In genomic region chr5:134565696-134566095, GRCm38 (mm10) we compare ENCODE assay signal across 25 mouse cellular contexts. TPM values are rescaled to one million over a fixed set of nuclear protein-coding genes. Genes with fewer than 3 reads are reported as not detected.
DNase-seq lines count a peak whose midpoint lies in the region; ATAC-seq and TF ChIP-seq lines count a peak whose summit lies in the region.
"Had no signal": no experiment of that assay in that cellular context is flagged by ENCODE, and none has a peak within 500 bp of the region (broad histone marks: within the 10 kb centered on the region; RNA-seq: fewer than 3 reads in every experiment).

No protein-coding gene starts in this region.

- TF ChIP-seq EP300 in MEL (IDR thresholded peaks at IDR 0.05; ENCODE audit: low read depth in 1 of 2, low read length in 2 of 2) = no peak

- no peaks in the 10 kb centered on the region for H3K79me2 ChIP-seq in MEL (ENCODE audit: control insufficient read depth, insufficient read depth, low read length, poor library complexity)

- no peak for TF ChIP-seq RAD21 in MEL (IDR thresholded peaks at IDR 0.05; ENCODE audit: low read depth, low read length)

- H3K9me3 ChIP-seq in midbrain, embryonic 11.5 days (ENCODE audit: control insufficient read depth, low read length) = no peaks in the 10 kb centered on the region
- H3K9me3 ChIP-seq in midbrain, embryonic 15.5 days = no peaks in the 10 kb centered on the region
- no peaks in the 10 kb centered on the region for H3K9me3 ChIP-seq in MEL (replicated peaks; ENCODE audit: insufficient read depth, low read length)
- no peaks in the 10 kb centered on the region for H3K9me3 ChIP-seq in forebrain, embryonic 15.5 days
- H3K9me3 ChIP-seq: embryonic facial prominence, embryonic 13.5 days; embryonic facial prominence, embryonic 15.5 days; forebrain, embryonic 12.5 days; G1E had no signal

- 91% methylated on average over 6 of the region's 6 CpGs for WGBS in midbrain, embryonic 11.5 days
- WGBS in midbrain, embryonic 15.5 days = 93% methylated on average over 6 of the region's 6 CpGs
- WGBS in forebrain, embryonic 15.5 days = 94% methylated on average over 6 of the region's 6 CpGs

- H3K27ac ChIP-seq in midbrain, embryonic 11.5 days (ENCODE audit: low read depth, low read length) = no peak overlapping the region
- no peak overlapping the region for H3K27ac ChIP-seq in midbrain, embryonic 15.5 days
- H3K27ac ChIP-seq in MEL (ENCODE audit: control insufficient read depth, low read depth, low read length) = no peak overlapping the region
- H3K27ac ChIP-seq in forebrain, embryonic 15.5 days (replicated peaks) = no peak overlapping the region
- no peak overlapping the region for H3K27ac ChIP-seq in layer of hippocampus, adult 2 months
- H3K27ac ChIP-seq: embryonic facial prominence, embryonic 13.5 days; embryonic facial prominence, embryonic 15.5 days; forebrain, embryonic 10.5 days; forebrain, embryonic 12.5 days had no signal

- H3K27me3 ChIP-seq in midbrain, embryonic 11.5 days (ENCODE audit: control insufficient read depth, insufficient read depth, low read length) = no peaks in the 10 kb centered on the region
- no peaks in the 10 kb centered on the region for H3K27me3 ChIP-seq in midbrain, embryonic 15.5 days (replicated peaks)
- no peaks in the 10 kb centered on the region for H3K27me3 ChIP-seq in MEL (ENCODE audit: control insufficient read depth in 1 of 2, insufficient read depth in 2 of 2, low read length in 2 of 2)
- no peaks in the 10 kb centered on the region for H3K27me3 ChIP-seq in forebrain, embryonic 15.5 days
- H3K27me3 ChIP-seq: embryonic facial prominence, embryonic 13.5 days; embryonic facial prominence, embryonic 15.5 days; forebrain, embryonic 12.5 days had no signal

- DNase-seq in midbrain, embryonic 11.5 days (ENCODE audit: low spot score, missing footprints) = peak; percentile 79
- DNase-seq in MEL (ENCODE audit: low read depth, low spot score) = no peak
- no peak for DNase-seq in layer of hippocampus, adult 2 months (ENCODE audit: low spot score in 2 of 2)
- DNase-seq: adrenal gland, adult 2 months; adrenal gland, postnatal 10 days; adrenal gland, postnatal 25 days; cerebellum, adult 11 months; cerebellum, adult 18-20 months; cerebellum, adult 8-10 months; cerebellum, adult 9-11 months; cerebellum, postnatal 14 days; cerebellum, postnatal 36 days; embryo, embryonic 11 days; forebrain, postnatal 0 days had no signal

- no peak for TF ChIP-seq CTCF in MEL (IDR thresholded peaks at IDR 0.05 in 2 of 3, conservative IDR thresholded peaks at IDR 0.05 in 1 of 3; ENCODE audit: control insufficient read depth in 1 of 3, insufficient read depth in 1 of 3, low read depth in 2 of 3, low read length in 3 of 3, poor library complexity in 1 of 3, severe bottlenecking in 1 of 3)
- TF ChIP-seq CTCF in layer of hippocampus, adult 2 months (conservative IDR thresholded peaks at IDR 0.05) = no peak

- no peak overlapping the region for H3K9ac ChIP-seq in midbrain, embryonic 11.5 days (ENCODE audit: low read length)
- H3K9ac ChIP-seq in midbrain, embryonic 15.5 days = no peak overlapping the region
- no peak overlapping the region for H3K9ac ChIP-seq in MEL (ENCODE audit: control insufficient read depth, low read depth, low read length, poor library complexity, severe bottlenecking)
- no peak overlapping the region for H3K9ac ChIP-seq in forebrain, embryonic 15.5 days (replicated peaks)
- H3K9ac ChIP-seq: embryonic facial prominence, embryonic 13.5 days; embryonic facial prominence, embryonic 15.5 days; forebrain, embryonic 12.5 days; forebrain, postnatal 0 days had no signal

- H3K4me3 ChIP-seq in midbrain, embryonic 11.5 days (ENCODE audit: low read depth, low read length) = no peak overlapping the region
- no peak overlapping the region for H3K4me3 ChIP-seq in midbrain, embryonic 15.5 days
- no peak overlapping the region for H3K4me3 ChIP-seq in MEL (ENCODE audit: control insufficient read depth in 1 of 2, insufficient read depth in 1 of 2, low read depth in 2 of 2, low read length in 2 of 2)
- H3K4me3 ChIP-seq in forebrain, embryonic 15.5 days = no peak overlapping the region
- no peak overlapping the region for H3K4me3 ChIP-seq in layer of hippocampus, adult 2 months
- H3K4me3 ChIP-seq: embryonic facial prominence, embryonic 13.5 days; embryonic facial prominence, embryonic 15.5 days; erythroblast, embryonic 14.5 days; forebrain, embryonic 10.5 days; forebrain, embryonic 12.5 days had no signal

- H3K4me1 ChIP-seq in midbrain, embryonic 11.5 days (ENCODE audit: control insufficient read depth, insufficient read depth, low read length) = no peaks in the 10 kb centered on the region
- no peaks in the 10 kb centered on the region for H3K4me1 ChIP-seq in midbrain, embryonic 15.5 days
- H3K4me1 ChIP-seq in MEL (ENCODE audit: control insufficient read depth in 1 of 2, insufficient read depth in 2 of 2, low read length in 2 of 2) = peaks cover 4 to 5% of the 10 kb centered on the region in 2 experiments; a peak in 3 of 4 replicates
- peaks cover 4% of the 10 kb centered on the region; the same call in 1 of the 2 replicates for H3K4me1 ChIP-seq in forebrain, embryonic 15.5 days
- H3K4me1 ChIP-seq: forebrain, embryonic 12.5 days had no signal

- ATAC-seq in midbrain, embryonic 11.5 days (ENCODE audit: low FRiP score) = no peak
- no peak for ATAC-seq in midbrain, embryonic 15.5 days (replicated peaks)
- ATAC-seq in forebrain, embryonic 15.5 days (replicated peaks) = no peak
- ATAC-seq: forebrain, embryonic 14.5 days; forebrain, postnatal 0 days had no signal

- H3K36me3 ChIP-seq in midbrain, embryonic 11.5 days (ENCODE audit: control insufficient read depth, insufficient read depth, low read length) = no peaks in the 10 kb centered on the region
- no peaks in the 10 kb centered on the region for H3K36me3 ChIP-seq in midbrain, embryonic 15.5 days (replicated peaks)
- peaks cover 0 to 4% of the 10 kb centered on the region in 2 experiments; a peak in 2 of 4 replicates for H3K36me3 ChIP-seq in MEL (ENCODE audit: control insufficient read depth in 1 of 2, insufficient read depth in 2 of 2, low read length in 2 of 2)
- H3K36me3 ChIP-seq in forebrain, embryonic 15.5 days = no peaks in the 10 kb centered on the region
- H3K36me3 ChIP-seq: embryonic facial prominence, embryonic 13.5 days; embryonic facial prominence, embryonic 15.5 days; forebrain, embryonic 10.5 days; forebrain, embryonic 12.5 days; G1E had no signal

- H3K4me2 ChIP-seq in midbrain, embryonic 11.5 days = no peak overlapping the region
- no peak overlapping the region for H3K4me2 ChIP-seq in midbrain, embryonic 15.5 days
- H3K4me2 ChIP-seq in forebrain, embryonic 15.5 days (replicated peaks) = no peak overlapping the region
- H3K4me2 ChIP-seq: embryonic facial prominence, embryonic 13.5 days; embryonic facial prominence, embryonic 15.5 days; forebrain, embryonic 12.5 days had no signal

- no peak for TF ChIP-seq POLR2A in MEL (IDR thresholded peaks at IDR 0.05; ENCODE audit: control insufficient read depth in 1 of 2, insufficient read depth in 1 of 2, low read depth in 1 of 2, low read length in 2 of 2, poor library complexity in 1 of 2)

TF ChIP-seq in MEL, 35 proteins besides CTCF, POLR2A, EP300 and RAD21:
- TF ChIP-seq MEF2A (IDR thresholded peaks at IDR 0.05; ENCODE audit: extremely low read depth, insufficient replicate concordance, low read depth, low read length, poor library complexity, severe bottlenecking) = peak; percentile 56; the same call in 1 of the 2 replicates
- TF ChIP-seq MAX (IDR thresholded peaks at IDR 0.05; ENCODE audit: low read length) = no peak

RNA-seq across cellular contexts. Expression of gene Syna, which starts 5.7 kb away (rescaled TPM):
- polyA plus RNA-seq in midbrain, embryonic 11.5 days (2014; fragmentation: Nextera tagmentation; extraction: Ambion mirVana) = 0.30 TPM in 1 of 2 replicates, not detected in the other
- 0.64 and 0.98 TPM in 2 replicates for polyA plus RNA-seq in midbrain, embryonic 15.5 days (2015; fragmentation: Nextera tagmentation; extraction: Ambion mirVana)
- 0.07 TPM in 1 of 2 replicates, not detected in the other for total RNA-seq in MEL (2012; rRNA removed)
- polyA plus RNA-seq in MEL (2012; ENCODE audit: insufficient read depth in 1 of 2, insufficient read length in 2 of 2, low read depth in 1 of 2, low replicate concordance in 2 of 2, missing spikeins in 1 of 2) = under 1 TPM in 1 of 2 experiments, not detected in 1; 0.21 TPM
- polyA plus RNA-seq in forebrain, embryonic 15.5 days (2015; fragmentation: Nextera tagmentation; extraction: Ambion mirVana) = 0.36 and 0.59 TPM in 2 replicates
- total RNA-seq in layer of hippocampus, adult 2 months (2021) = 1 to 10 TPM; 5.4 to 6.8 TPM
- total RNA-seq: adrenal gland, adult 2 months; adrenal gland, postnatal 10 days; adrenal gland, postnatal 25 days; common myeloid progenitor, adult 5-6 weeks; forebrain, postnatal 0 days had no signal
- polyA plus RNA-seq: embryonic facial prominence, embryonic 11.5 days; erythroblast, embryonic 14.5 days; forebrain, embryonic 10.5 days; G1E had no signal

RNA-seq across cellular contexts. Expression of gene Clip2, which starts 13.5 kb away (rescaled TPM):
- 5.6 and 5.8 TPM in 2 replicates for polyA plus RNA-seq in midbrain, embryonic 11.5 days (2014; fragmentation: Nextera tagmentation; extraction: Ambion mirVana)
- 16.1 and 16.9 TPM in 2 replicates for polyA plus RNA-seq in midbrain, embryonic 15.5 days (2015; fragmentation: Nextera tagmentation; extraction: Ambion mirVana)
- total RNA-seq in MEL (2012; rRNA removed) = 3.5 and 4.4 TPM in 2 replicates
- polyA plus RNA-seq in MEL (2012; ENCODE audit: insufficient read depth in 1 of 2, insufficient read length in 2 of 2, low read depth in 1 of 2, low replicate concordance in 2 of 2, missing spikeins in 1 of 2) = 1 to 10 TPM in 1 of 2 experiments, not detected in 1; 7.4 TPM
- polyA plus RNA-seq in forebrain, embryonic 15.5 days (2015; fragmentation: Nextera tagmentation; extraction: Ambion mirVana) = 14.7 and 15.0 TPM in 2 replicates
- 10 to 100 TPM; 90.0 to 99.3 TPM for total RNA-seq in layer of hippocampus, adult 2 months (2021)

RNA-seq across cellular contexts. Expression of gene Rfc2, which starts 15.5 kb away (rescaled TPM):
- polyA plus RNA-seq in midbrain, embryonic 11.5 days (2014; fragmentation: Nextera tagmentation; extraction: Ambion mirVana) = 321 and 338 TPM in 2 replicates
- polyA plus RNA-seq in midbrain, embryonic 15.5 days (2015; fragmentation: Nextera tagmentation; extraction: Ambion mirVana) = 191 and 194 TPM in 2 replicates
- 268 and 304 TPM in 2 replicates for total RNA-seq in MEL (2012; rRNA removed)
- 100 to 1,000 TPM in 1 of 2 experiments, not detected in 1; 424 TPM for polyA plus RNA-seq in MEL (2012; ENCODE audit: insufficient read depth in 1 of 2, insufficient read length in 2 of 2, low read depth in 1 of 2, low replicate concordance in 2 of 2, missing spikeins in 1 of 2)
- polyA plus RNA-seq in forebrain, embryonic 15.5 days (2015; fragmentation: Nextera tagmentation; extraction: Ambion mirVana) = 218 TPM in 2 replicates
- total RNA-seq in layer of hippocampus, adult 2 months (2021) = 10 to 100 TPM; 48.1 to 55.6 TPM

RNA-seq across cellular contexts. Expression of gene Lat2, which starts 49.1 kb away (rescaled TPM):
- polyA plus RNA-seq in midbrain, embryonic 11.5 days (2014; fragmentation: Nextera tagmentation; extraction: Ambion mirVana) = 1.5 and 1.6 TPM in 2 replicates
- polyA plus RNA-seq in midbrain, embryonic 15.5 days (2015; fragmentation: Nextera tagmentation; extraction: Ambion mirVana) = 3.0 and 3.5 TPM in 2 replicates
- total RNA-seq in MEL (2012; rRNA removed) = 0.46 and 0.92 TPM in 2 replicates
- polyA plus RNA-seq in MEL (2012; ENCODE audit: insufficient read depth in 1 of 2, insufficient read length in 2 of 2, low read depth in 1 of 2, low replicate concordance in 2 of 2, missing spikeins in 1 of 2) = under 1 TPM in 1 of 2 experiments, not detected in 1; 0.79 TPM
- polyA plus RNA-seq in forebrain, embryonic 15.5 days (2015; fragmentation: Nextera tagmentation; extraction: Ambion mirVana) = 2.6 and 4.4 TPM in 2 replicates
- total RNA-seq in layer of hippocampus, adult 2 months (2021) = 1 to 10 TPM; 2.2 to 3.0 TPM
